Mouse (Mus musculus): ENCODE results near the gene Lgi1. TPM values are rescaled to one million over a fixed set of nuclear protein-coding genes. Genes with fewer than 3 reads are reported as not detected.

Lgi1 gene
- polyA plus RNA-seq, 1 experiment: not detected

DNA sequence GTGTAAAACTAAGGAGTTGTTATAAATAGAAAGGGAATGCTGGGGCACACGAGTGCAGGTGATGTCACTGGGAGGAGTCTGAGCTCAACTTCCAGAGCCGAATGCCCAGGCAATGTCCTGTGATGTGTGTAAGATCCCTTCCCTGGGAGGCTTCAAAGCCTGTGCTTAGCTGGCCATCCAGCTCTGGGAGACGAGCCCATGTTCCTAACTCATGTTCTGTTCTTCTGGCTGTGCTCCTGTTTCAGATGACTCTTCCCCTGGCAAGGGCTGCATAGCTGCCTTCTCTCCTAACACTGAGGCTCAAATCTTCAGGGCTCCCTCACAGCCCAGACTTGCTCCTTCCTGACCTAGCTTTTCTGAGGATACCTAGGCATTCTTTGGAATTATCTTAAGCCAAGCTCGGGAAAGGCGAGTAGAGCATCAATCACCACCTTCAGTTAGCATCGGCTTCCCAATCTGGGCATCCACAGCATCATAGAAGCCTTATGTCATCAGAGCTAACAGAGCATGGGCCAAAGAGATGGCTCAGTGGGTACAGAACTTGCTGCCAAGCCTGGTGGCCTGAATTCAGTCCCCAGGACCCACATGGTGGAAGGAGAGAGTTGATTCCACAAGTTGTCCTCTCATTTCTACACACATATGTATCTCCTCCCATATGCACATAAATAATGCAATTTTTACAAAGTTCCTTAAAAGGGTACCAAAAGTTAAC lies 52.4 kb downstream of the Lgi1 start:
- Histone ChIP-seq H3K9me3 (ENCODE audit: control insufficient read depth, low read length) (peaks cover 8% of the 10 kb centered on the region; the same call in 1 of the 2 replicates), H3K4me1 (ENCODE audit: control insufficient read depth) (no peaks in the 10 kb centered on the region), H3K36me3 (ENCODE audit: control insufficient read depth) (no peaks in the 10 kb centered on the region), H3K4me3 (replicated peaks) (no peak overlapping the region), H3K27me3 (ENCODE audit: control insufficient read depth) (no peaks in the 10 kb centered on the region)
- TF ChIP-seq GATA1 (IDR thresholded peaks at IDR 0.05; ENCODE audit: low read length) (no peak), TAL1 (IDR thresholded peaks at IDR 0.05; ENCODE audit: low read length) (no peak)

DNA sequence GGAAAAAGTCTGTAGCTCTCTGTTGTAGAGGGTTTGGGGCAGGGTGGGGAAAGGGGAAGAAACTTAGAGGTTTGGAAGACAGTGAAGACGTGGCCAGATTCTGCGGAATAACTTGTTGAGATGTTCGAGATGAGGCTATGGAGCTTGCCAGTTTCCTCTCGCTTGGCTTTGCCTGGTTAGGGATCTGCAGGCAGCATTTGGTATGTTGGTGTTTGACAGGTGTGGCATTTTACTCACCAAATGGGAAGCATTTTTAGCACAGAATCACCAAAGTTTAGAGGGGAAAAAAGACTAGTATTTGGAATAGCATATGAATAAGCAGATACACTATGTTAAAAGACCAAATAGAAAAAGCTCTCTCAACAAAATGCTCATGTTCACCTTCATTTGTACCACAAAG lies 54.0 kb downstream of the Lgi1 start:
- Histone ChIP-seq H3K27me3 (ENCODE audit: control insufficient read depth) (no peaks in the 10 kb centered on the region), H3K9me3 (ENCODE audit: control insufficient read depth, low read length) (peaks cover 8% of the 10 kb centered on the region; the same call in 1 of the 2 replicates), H3K4me1 (ENCODE audit: control insufficient read depth) (no peaks in the 10 kb centered on the region), H3K36me3 (ENCODE audit: control insufficient read depth) (no peaks in the 10 kb centered on the region), H3K4me3 (replicated peaks) (no peak overlapping the region)
- TF ChIP-seq GATA1 (IDR thresholded peaks at IDR 0.05; ENCODE audit: low read length): no peak
- no peak for TF ChIP-seq TAL1 (IDR thresholded peaks at IDR 0.05; ENCODE audit: low read length)

DNA sequence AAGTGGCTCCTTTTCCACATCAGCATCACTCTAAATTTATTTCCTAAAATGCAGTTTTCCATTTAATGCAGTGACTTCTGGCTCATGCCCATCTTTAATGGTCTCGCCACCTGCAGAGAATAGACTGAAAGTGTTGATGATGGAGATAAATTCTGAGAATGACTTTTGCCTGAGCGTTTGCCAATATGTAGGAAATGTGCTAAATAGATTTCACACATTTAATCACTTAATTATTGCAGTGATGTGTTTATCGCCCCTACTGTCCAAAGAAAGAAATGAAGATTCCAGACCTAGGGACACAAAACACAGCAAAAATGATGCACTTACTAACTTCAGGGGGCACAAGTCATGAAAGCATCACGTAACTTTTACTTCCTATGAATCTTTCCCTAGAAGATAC lies 54.8 kb downstream of the Lgi1 start:
- H3K4me1 ChIP-seq (ENCODE audit: control insufficient read depth): no peaks in the 10 kb centered on the region
- H3K9me3 ChIP-seq (ENCODE audit: control insufficient read depth, low read length): peaks cover 8% of the 10 kb centered on the region; the same call in 1 of the 2 replicates
- no peak for TF ChIP-seq TAL1 (IDR thresholded peaks at IDR 0.05; ENCODE audit: low read length)
- no peak for TF ChIP-seq GATA1 (IDR thresholded peaks at IDR 0.05; ENCODE audit: low read length)
- H3K27me3 ChIP-seq (ENCODE audit: control insufficient read depth): no peaks in the 10 kb centered on the region
- no peak overlapping the region for H3K4me3 ChIP-seq (replicated peaks)
- no peaks in the 10 kb centered on the region for H3K36me3 ChIP-seq (ENCODE audit: control insufficient read depth)

DNA sequence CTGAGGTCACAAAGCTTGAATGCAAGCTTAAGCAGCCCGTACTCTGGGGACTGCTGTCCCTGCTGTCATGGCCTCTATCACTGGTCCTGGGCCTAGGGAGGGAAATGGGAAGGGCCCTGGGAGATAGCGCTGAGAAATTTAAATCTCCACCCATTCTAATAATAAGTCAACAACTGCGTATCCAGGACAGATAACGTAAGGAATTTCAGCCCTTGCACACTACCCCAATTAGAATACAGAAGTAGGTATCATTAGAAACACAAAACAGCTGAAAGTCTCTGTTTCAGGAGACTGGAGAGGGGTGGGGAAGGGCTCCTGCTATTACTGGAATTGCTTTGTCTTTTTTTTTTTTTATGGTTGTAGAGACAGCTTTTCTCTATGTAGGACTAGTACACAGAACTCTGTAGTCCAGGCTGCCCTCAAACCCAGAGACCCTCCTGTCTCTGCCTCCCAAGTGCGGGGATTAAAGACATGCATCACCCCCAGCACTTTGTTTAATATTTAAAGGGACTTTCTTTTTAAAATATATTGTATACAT lies 56.4 kb downstream of the Lgi1 start:
- peaks cover 7% of the 10 kb centered on the region; the same call in 1 of the 2 replicates for H3K9me3 ChIP-seq (ENCODE audit: control insufficient read depth, low read length)
- H3K4me1 ChIP-seq (ENCODE audit: control insufficient read depth): no peaks in the 10 kb centered on the region
- H3K27me3 ChIP-seq (ENCODE audit: control insufficient read depth): no peaks in the 10 kb centered on the region
- H3K4me3 ChIP-seq (replicated peaks): no peak overlapping the region
- no peak for TF ChIP-seq GATA1 (IDR thresholded peaks at IDR 0.05; ENCODE audit: low read length)
- no peak for TF ChIP-seq TAL1 (IDR thresholded peaks at IDR 0.05; ENCODE audit: low read length)
- H3K36me3 ChIP-seq (ENCODE audit: control insufficient read depth): no peaks in the 10 kb centered on the region

DNA sequence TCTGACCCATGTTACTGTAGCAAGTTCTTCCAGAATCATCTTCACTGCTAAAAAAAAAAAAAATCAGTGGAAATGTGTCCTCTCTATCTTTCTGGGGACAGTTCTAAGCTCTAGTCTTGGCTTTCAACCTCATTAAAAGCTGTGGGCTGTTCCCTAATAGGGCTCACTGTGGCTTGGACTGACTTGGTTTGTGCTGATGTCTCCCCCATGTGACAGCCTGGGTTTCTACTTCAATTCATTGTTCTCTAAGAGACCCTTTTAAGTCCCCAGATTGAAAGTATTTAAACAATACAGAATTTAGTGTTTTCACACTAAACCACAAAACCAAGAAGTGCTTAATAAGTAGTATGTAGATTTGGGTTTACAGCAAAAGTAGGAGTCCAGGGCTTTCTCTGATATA lies 59.4 kb downstream of the Lgi1 start:
- Histone ChIP-seq H3K36me3 (ENCODE audit: control insufficient read depth) (no peaks in the 10 kb centered on the region), H3K4me1 (ENCODE audit: control insufficient read depth) (no peaks in the 10 kb centered on the region), H3K4me3 (replicated peaks) (no peak overlapping the region), H3K9me3 (ENCODE audit: control insufficient read depth, low read length) (peaks cover 2% of the 10 kb centered on the region; the same call in 1 of the 2 replicates), H3K27me3 (ENCODE audit: control insufficient read depth) (no peaks in the 10 kb centered on the region)
- TF ChIP-seq GATA1 (IDR thresholded peaks at IDR 0.05; ENCODE audit: low read length): no peak
- TF ChIP-seq TAL1 (IDR thresholded peaks at IDR 0.05; ENCODE audit: low read length): no peak

DNA sequence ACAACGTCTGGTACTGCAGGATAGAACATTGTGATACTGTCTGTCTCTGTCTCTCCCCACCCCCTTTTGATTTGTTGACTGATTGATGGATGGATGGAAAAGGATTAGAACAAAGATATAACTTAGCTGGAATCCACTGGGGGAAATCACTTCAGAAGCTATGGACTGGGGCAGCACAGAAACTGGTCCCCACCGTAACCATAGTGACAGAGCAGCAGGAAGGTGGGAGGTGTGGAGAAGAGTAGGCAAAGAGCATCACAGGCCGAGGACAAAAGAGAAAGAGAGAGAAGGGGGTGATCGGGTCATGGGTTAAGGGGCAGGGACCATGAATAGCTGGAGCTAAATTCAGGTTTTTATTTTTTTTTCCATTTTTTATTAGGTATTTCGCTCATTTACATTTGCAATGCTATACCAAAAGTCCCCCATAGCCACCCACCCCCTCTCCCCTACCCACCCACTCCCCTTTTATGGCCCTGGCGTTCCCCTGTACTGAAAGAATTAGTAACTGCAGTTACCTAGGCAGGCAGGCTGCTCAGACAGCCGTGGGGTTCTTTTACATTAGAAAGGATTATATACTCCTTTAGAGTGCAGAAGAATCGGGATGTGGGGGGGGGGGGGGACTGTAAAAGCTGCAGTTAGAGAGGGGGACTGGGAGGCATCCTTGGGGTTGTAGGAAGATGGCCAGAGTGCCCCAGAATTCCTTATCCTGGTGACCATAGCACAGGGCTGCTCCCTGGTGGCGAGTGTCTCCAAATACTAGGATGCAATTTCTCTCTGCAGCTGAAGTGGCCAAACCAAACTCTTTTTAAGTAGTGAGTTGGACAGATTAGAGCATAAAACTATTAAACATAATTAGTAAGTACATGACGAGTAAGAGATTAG lies 60.1 kb downstream of the Lgi1 start:
- no peak for TF ChIP-seq GATA1 (IDR thresholded peaks at IDR 0.05; ENCODE audit: low read length)
- no peak for TF ChIP-seq TAL1 (IDR thresholded peaks at IDR 0.05; ENCODE audit: low read length)
- Histone ChIP-seq H3K4me3 (replicated peaks) (no peak overlapping the region), H3K36me3 (ENCODE audit: control insufficient read depth) (no peaks in the 10 kb centered on the region), H3K9me3 (ENCODE audit: control insufficient read depth, low read length) (peaks cover 2% of the 10 kb centered on the region; the same call in 1 of the 2 replicates), H3K4me1 (ENCODE audit: control insufficient read depth) (no peaks in the 10 kb centered on the region), H3K27me3 (ENCODE audit: control insufficient read depth) (no peaks in the 10 kb centered on the region)

DNA sequence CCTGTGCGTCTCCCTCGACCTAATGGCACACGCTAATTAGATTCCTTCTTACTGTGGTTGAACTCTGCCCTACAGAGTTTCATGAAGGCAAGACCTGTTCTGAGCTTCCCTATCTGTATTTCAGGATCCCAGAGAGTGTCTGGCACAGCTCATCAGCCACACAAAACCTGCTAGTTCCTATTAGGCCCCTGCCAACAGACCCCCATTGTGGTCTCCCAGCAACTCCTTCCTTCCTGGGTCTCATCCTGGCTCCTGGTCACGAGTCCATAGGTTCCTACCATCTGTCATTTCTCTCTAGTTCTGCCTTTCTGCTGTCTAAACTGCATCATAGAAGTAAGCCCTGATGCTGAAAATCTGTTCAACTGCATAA lies 60.7 kb downstream of the Lgi1 start:
- Histone ChIP-seq H3K4me3 (replicated peaks) (no peak overlapping the region), H3K9me3 (ENCODE audit: control insufficient read depth, low read length) (peaks cover 2% of the 10 kb centered on the region; the same call in 1 of the 2 replicates), H3K4me1 (ENCODE audit: control insufficient read depth) (no peaks in the 10 kb centered on the region), H3K27me3 (ENCODE audit: control insufficient read depth) (no peaks in the 10 kb centered on the region), H3K36me3 (ENCODE audit: control insufficient read depth) (no peaks in the 10 kb centered on the region)
- TF ChIP-seq TAL1 (IDR thresholded peaks at IDR 0.05; ENCODE audit: low read length): no peak

DNA sequence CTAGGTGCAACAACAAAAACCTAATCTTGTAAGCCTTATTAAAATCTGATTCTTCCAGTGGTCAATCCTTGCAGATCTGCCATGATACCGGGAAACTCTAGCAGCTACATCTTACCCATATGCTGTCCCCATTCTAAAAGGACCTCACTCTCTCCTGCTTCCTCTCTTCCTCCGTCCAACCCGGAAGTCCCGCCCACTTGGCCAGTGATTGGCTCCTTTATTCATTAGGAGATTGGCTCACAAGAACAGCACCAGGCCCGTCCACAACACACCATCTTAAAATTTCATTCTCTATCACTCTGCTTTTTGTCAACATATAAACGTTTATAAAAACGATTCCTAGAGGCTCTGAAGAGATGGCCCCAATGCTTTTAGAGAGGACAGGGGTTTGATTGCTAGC lies 61.5 kb downstream of the Lgi1 start:
- Histone ChIP-seq H3K27me3 (ENCODE audit: control insufficient read depth) (no peaks in the 10 kb centered on the region), H3K4me1 (ENCODE audit: control insufficient read depth) (no peaks in the 10 kb centered on the region), H3K9me3 (ENCODE audit: control insufficient read depth, low read length) (peaks cover 2% of the 10 kb centered on the region; the same call in 1 of the 2 replicates), H3K4me3 (replicated peaks) (no peak overlapping the region), H3K36me3 (ENCODE audit: control insufficient read depth) (no peaks in the 10 kb centered on the region)
- TF ChIP-seq GATA1 (IDR thresholded peaks at IDR 0.05; ENCODE audit: low read length): no peak
- TF ChIP-seq TAL1 (IDR thresholded peaks at IDR 0.05; ENCODE audit: low read length): no peak

DNA sequence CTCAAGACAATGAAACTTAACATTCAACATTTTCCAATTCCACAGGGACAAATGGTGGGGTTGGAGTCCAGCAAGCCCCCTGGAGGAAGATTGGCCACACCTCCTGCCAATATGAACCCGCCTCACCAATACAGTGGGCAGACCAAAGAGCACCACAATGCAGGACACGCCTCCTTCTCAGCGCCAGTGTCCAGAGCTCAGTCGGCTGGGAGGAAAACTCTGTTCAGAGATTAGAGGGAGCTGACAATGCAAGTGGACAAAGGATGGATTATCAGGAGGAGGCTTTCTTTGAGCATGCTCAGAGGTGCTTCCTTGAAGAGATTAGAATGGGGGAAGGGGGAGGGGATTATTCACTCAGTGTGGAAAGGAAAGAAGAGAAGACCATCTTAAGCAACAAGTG lies 62.7 kb downstream of the Lgi1 start:
- TF ChIP-seq GATA1 (IDR thresholded peaks at IDR 0.05; ENCODE audit: low read length) (no peak), TAL1 (IDR thresholded peaks at IDR 0.05; ENCODE audit: low read length) (no peak)
- H3K4me1 ChIP-seq (ENCODE audit: control insufficient read depth): no peaks in the 10 kb centered on the region
- no peak overlapping the region for H3K4me3 ChIP-seq (replicated peaks)
- no peaks in the 10 kb centered on the region for H3K27me3 ChIP-seq (ENCODE audit: control insufficient read depth)
- peaks cover 2% of the 10 kb centered on the region; the same call in 1 of the 2 replicates for H3K9me3 ChIP-seq (ENCODE audit: control insufficient read depth, low read length)
- no peaks in the 10 kb centered on the region for H3K36me3 ChIP-seq (ENCODE audit: control insufficient read depth)
